ENCODE assay signal across 9 mouse cellular contexts in genomic region chr10:36506727-36507555, GRCm38 (mm10). TPM values are rescaled to one million over a fixed set of nuclear protein-coding genes. Genes with fewer than 3 reads are reported as not detected.
DNase-seq lines count a peak whose midpoint lies in the region; ATAC-seq lines count a peak whose summit lies in the region.
"Had no signal": no experiment of that assay in that cellular context is flagged by ENCODE, and none has a peak within 500 bp of the region (broad histone marks: within the 10 kb centered on the region; RNA-seq: fewer than 3 reads in every experiment).

Gene Hs3st5 (plus strand): TSS chr10:36506814.

- intact Hi-C loops in heart, postnatal 36 days (cut with DNase I), result no loop called here

- DNase-seq in Muller cell, postnatal 12 days (ENCODE audit: inconsistent ontology term), result peak; percentile 94
- peak; percentile 82 for DNase-seq in forebrain, embryonic 11.5 days (ENCODE audit: low spot score)
- peak; percentile 6 to 11 for DNase-seq in heart, postnatal 36 days
- peak; percentile 33 for DNase-seq in left cerebral cortex, adult 11 months (ENCODE audit: low spot score)
- DNase-seq in lung, postnatal 4 days, result peak; percentile 19 to 45
- peak; percentile 88 to 89 for DNase-seq in right cerebral cortex, postnatal 10 days (ENCODE audit: low spot score in 2 of 2)

- 0 out of 2 replicates have a peak within 1 kb of the TSS, but pooled peaks have one; percentile 12 for H3K4me3 ChIP-seq in brown adipose tissue, adult 24 weeks (ENCODE audit: insufficient read depth, low read depth, low read length)
- peak within 1 kb of the TSS; percentile 65 for H3K4me3 ChIP-seq in forebrain, embryonic 11.5 days (ENCODE audit: low read depth, low read length)

- no peaks in the 10 kb centered on the region for H3K9me3 ChIP-seq in forebrain, embryonic 11.5 days (ENCODE audit: control insufficient read depth, low read length)

- no peak within 1 kb of the TSS for H3K27ac ChIP-seq in brown adipose tissue, adult 24 weeks (replicated peaks; ENCODE audit: low read depth, low read length)
- no peak within 1 kb of the TSS for H3K27ac ChIP-seq in forebrain, embryonic 11.5 days (ENCODE audit: low read depth, low read length)

- H3K27me3 ChIP-seq in forebrain, embryonic 11.5 days (ENCODE audit: control insufficient read depth, insufficient read depth, low read length), result peaks cover 9% of the 10 kb centered on the region; the same call in 1 of the 2 replicates

- peak within 1 kb of the TSS; percentile 91 for H3K4me2 ChIP-seq in forebrain, embryonic 11.5 days (ENCODE audit: low read depth, low read length, severe bottlenecking)

- ATAC-seq in forebrain, embryonic 11.5 days (replicated peaks; ENCODE audit: low FRiP score), result peak; percentile 90
- ATAC-seq in CD4-positive, CD25-positive, alpha-beta regulatory T cell, adult 4 months, result no peak

- H3K9ac ChIP-seq in forebrain, embryonic 11.5 days (ENCODE audit: low read length), result peak within 1 kb of the TSS; percentile 9

- under 1% methylated on average over 67 of the region's 71 CpGs for WGBS in forebrain, embryonic 11.5 days

- H3K36me3 ChIP-seq in forebrain, embryonic 11.5 days (ENCODE audit: control insufficient read depth, insufficient read depth, low read length), result no peaks in the 10 kb centered on the region

- no peaks in the 10 kb centered on the region for H3K4me1 ChIP-seq in brown adipose tissue, adult 24 weeks (ENCODE audit: control insufficient read depth, insufficient read depth, insufficient read length, low read length)
- peaks cover 2% of the 10 kb centered on the region; the same call in 1 of the 2 replicates for H3K4me1 ChIP-seq in forebrain, embryonic 11.5 days (replicated peaks; ENCODE audit: control insufficient read depth, insufficient read depth, low read length)

RNA-seq across cellular contexts. Expression of gene Hs3st5, which starts in this region (rescaled TPM):
- polyA plus RNA-seq in brown adipose tissue, adult 24 weeks (2012; ENCODE audit: insufficient read depth, insufficient read length, missing spikeins), result not detected in 2 replicates
- polyA plus RNA-seq in forebrain, embryonic 11.5 days (2014; fragmentation: Nextera tagmentation; extraction: Ambion mirVana), result 0.93 and 1.4 TPM in 2 replicates
- total RNA-seq in heart, postnatal 36 days (2021), result 1 to 10 TPM; 2.4 to 3.3 TPM
- polyA plus RNA-seq in CD4-positive, CD25-positive, alpha-beta regulatory T cell, adult 4 months (2017; shearing (Covaris generic)), result not detected
- polyA plus RNA-seq: spleen, adult 2 months had no signal

Comparison
In these comparisons a context has a peak if more than half of its experiments do, and no peak if none do; other contexts are left out.
1. DNase-seq: peak in every context shown above with its lines; median percentile 94 in Muller cell, postnatal 12 days; 88 in right cerebral cortex, postnatal 10 days; 82 in forebrain, embryonic 11.5 days; 33 in left cerebral cortex, adult 11 months; 32 in lung, postnatal 4 days; 8 in heart, postnatal 36 days.